Mouse (Mus musculus): ENCODE results near the gene Bcl9l.

The Bcl9l gene

DNA sequence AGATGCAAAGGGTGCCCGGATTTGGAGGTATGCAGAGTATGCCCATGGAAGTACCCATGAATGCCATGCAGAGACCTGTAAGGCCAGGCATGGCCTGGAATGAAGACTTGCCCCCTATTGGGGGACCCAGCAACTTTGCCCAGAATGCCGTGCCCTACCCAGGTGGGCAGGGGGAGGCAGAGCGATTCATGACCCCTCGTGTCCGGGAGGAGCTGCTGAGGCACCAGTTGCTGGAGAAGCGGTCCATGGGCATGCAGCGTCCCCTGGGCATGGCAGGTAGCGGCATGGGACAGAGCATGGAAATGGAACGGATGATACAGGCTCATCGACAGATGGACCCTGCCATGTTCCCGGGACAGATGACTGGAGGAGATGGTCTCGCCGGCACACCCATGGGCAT, 23.9 kb downstream of the Bcl9l start:
- in situ Hi-C loops (cut with MboI; ENCODE audit: low pct_unique_long_range_greater_than_20kb in 1 of 2, low sequenced_read_pairs in 2 of 2, unreplicated experiment in 1 of 2) = loop anchor here in 1 of 2 experiments (10.0 kb wide), 1 partner anchor 52 kb away; the partner anchor contains the start of gene Upk2

GRCm38 (mm10) chr9:44507345-44507744, 24.7 kb downstream of the Bcl9l start:
- in situ Hi-C loops (cut with MboI; ENCODE audit: low pct_unique_long_range_greater_than_20kb in 1 of 2, low sequenced_read_pairs in 2 of 2, unreplicated experiment in 1 of 2) = loop anchor here in 1 of 2 experiments (10.0 kb wide), 1 partner anchor 53 kb away; the partner anchor contains the start of gene Upk2

GRCm38 (mm10) chr9:44508124-44508619, 25.5 kb downstream of the Bcl9l start:
- in situ Hi-C loops (cut with MboI; ENCODE audit: low pct_unique_long_range_greater_than_20kb in 1 of 2, low sequenced_read_pairs in 2 of 2, unreplicated experiment in 1 of 2) = loop anchor here in 1 of 2 experiments (10.0 kb wide), 1 partner anchor 53 kb away; the partner anchor contains the start of gene Upk2

GRCm38 (mm10) chr9:44508721-44509486, 26.3 kb downstream of the Bcl9l start:
- in situ Hi-C loops (cut with MboI; ENCODE audit: low pct_unique_long_range_greater_than_20kb in 1 of 2, low sequenced_read_pairs in 2 of 2, unreplicated experiment in 1 of 2) = loop anchor here in 1 of 2 experiments (10.0 kb wide), 1 partner anchor 54 kb away; the partner anchor contains the start of gene Upk2

GRCm38 (mm10) chr9:44509487-44510354, 27.1 kb downstream of the Bcl9l start:
- in situ Hi-C loops (cut with MboI; ENCODE audit: low pct_unique_long_range_greater_than_20kb in 1 of 2, low sequenced_read_pairs in 2 of 2, unreplicated experiment in 1 of 2) = loop anchor here (5.0 to 10.0 kb wide), 2 partner anchors 37 to 55 kb away; partner anchors contain the start of gene Upk2 (in 1 of the 2)

GRCm38 (mm10) chr9:44510355-44510871, 27.8 kb downstream of the Bcl9l start:
- in situ Hi-C loops (cut with MboI; ENCODE audit: low pct_unique_long_range_greater_than_20kb in 1 of 2, low sequenced_read_pairs in 2 of 2, unreplicated experiment in 1 of 2) = loop anchor here in 1 of 2 experiments (5.0 kb wide), 1 partner anchor 38 kb away; no protein-coding TSS in a partner anchor

DNA sequence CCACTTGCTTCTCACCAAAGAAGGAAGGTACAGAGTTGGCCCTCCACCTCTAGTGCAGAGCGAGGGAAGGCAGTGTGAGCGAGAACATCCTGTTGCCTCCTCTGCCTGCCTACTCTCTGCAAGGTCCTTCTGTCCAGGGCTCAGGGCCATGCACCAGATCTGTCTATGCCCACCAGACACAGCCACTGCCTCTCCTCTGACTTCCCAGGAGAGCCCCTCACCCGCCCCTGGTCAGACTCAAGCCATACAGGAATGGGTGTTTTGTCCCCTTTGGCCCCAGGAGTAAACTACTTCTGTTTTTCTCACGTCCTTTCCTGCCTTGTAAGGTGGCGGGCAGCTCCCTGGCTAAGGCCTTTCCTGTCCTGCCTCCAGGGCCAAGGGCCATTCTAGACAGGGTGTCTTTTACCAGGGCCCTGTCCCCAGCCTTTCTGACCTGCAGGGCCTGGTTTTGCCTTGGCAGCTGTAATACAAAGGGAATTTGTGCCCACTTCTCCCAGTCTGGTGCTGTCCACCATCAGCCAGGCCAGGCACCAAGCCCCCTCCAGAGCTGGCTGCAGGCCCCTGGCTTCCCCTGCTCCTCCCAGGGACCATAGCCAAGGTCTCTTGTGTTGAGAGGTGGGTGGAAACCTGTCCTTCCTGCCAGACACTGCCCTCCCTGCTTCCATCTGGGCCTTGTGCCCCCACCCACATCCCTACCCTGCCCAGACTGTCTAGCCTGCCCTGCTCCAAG, 28.4 kb downstream of the Bcl9l start:
- in situ Hi-C loops (cut with MboI; ENCODE audit: low pct_unique_long_range_greater_than_20kb in 1 of 2, low sequenced_read_pairs in 2 of 2, unreplicated experiment in 1 of 2) = loop anchor here in 1 of 2 experiments (5.0 kb wide), 1 partner anchor 39 kb away; no protein-coding TSS in a partner anchor

- in situ Hi-C loops (cut with MboI; ENCODE audit: low pct_unique_long_range_greater_than_20kb in 1 of 2, low sequenced_read_pairs in 2 of 2, unreplicated experiment in 1 of 2) = loop anchor here in 1 of 2 experiments (5.0 kb wide), 1 partner anchor 40 kb away; no protein-coding TSS in a partner anchor
These were observed 29.5 kb downstream of the Bcl9l start for GRCm38 (mm10) chr9:44511935-44512716.

- in situ Hi-C loops (cut with MboI; ENCODE audit: low pct_unique_long_range_greater_than_20kb in 1 of 2, low sequenced_read_pairs in 2 of 2, unreplicated experiment in 1 of 2) = loop anchor here in 1 of 2 experiments (5.0 kb wide), 1 partner anchor 40 kb away; no protein-coding TSS in a partner anchor
These were observed 30.0 kb downstream of the Bcl9l start for GRCm38 (mm10) chr9:44512717-44513003.

DNA sequence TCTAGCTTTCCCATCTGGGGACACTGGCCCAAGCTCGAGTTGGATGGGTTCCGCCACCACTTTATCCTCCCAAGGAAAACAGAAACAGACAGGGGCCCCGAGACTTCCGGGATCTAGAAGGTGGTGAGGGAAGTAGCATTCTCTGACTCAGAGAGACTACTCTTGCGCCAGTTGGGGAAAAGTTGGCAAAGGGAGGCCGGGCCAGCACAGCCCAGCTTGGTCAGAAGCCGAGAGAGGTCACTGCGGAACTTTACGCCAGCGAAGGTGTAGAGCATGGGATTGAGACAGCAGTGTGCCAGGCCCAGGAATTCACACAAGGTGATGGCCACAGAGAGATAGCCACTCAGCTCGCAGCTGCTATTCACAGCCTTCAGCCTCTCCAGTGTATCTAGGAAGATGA, 30.5 kb downstream of the Bcl9l start:
- in situ Hi-C loops (cut with MboI; ENCODE audit: low pct_unique_long_range_greater_than_20kb in 1 of 2, low sequenced_read_pairs in 2 of 2, unreplicated experiment in 1 of 2) = loop anchor here in 1 of 2 experiments (5.0 kb wide), 1 partner anchor 41 kb away; no protein-coding TSS in a partner anchor

GRCm38 (mm10) chr9:44513610-44514009, 31.0 kb downstream of the Bcl9l start:
- in situ Hi-C loops (cut with MboI; ENCODE audit: low pct_unique_long_range_greater_than_20kb in 1 of 2, low sequenced_read_pairs in 2 of 2, unreplicated experiment in 1 of 2) = loop anchor here in 1 of 2 experiments (5.0 kb wide), 1 partner anchor 41 kb away; no protein-coding TSS in a partner anchor

GRCm38 (mm10) chr9:44514147-44514546, 31.5 kb downstream of the Bcl9l start:
- in situ Hi-C loops (cut with MboI; ENCODE audit: low pct_unique_long_range_greater_than_20kb in 1 of 2, low sequenced_read_pairs in 2 of 2, unreplicated experiment in 1 of 2) = loop anchor here in 1 of 2 experiments (5.0 kb wide), 1 partner anchor 42 kb away; no protein-coding TSS in a partner anchor

GRCm38 (mm10) chr9:44515131-44515751, 32.6 kb downstream of the Bcl9l start:
- in situ Hi-C loops (cut with MboI; ENCODE audit: low pct_unique_long_range_greater_than_20kb in 1 of 2, low sequenced_read_pairs in 2 of 2, unreplicated experiment in 1 of 2) = no loop called here

- in situ Hi-C loops (cut with MboI; ENCODE audit: low pct_unique_long_range_greater_than_20kb in 1 of 2, low sequenced_read_pairs in 2 of 2, unreplicated experiment in 1 of 2) = no loop called here
These were observed 33.3 kb downstream of the Bcl9l start for GRCm38 (mm10) chr9:44515891-44516290.

GRCm38 (mm10) chr9:44517368-44517767, 34.7 kb downstream of the Bcl9l start:
- in situ Hi-C loops (cut with MboI; ENCODE audit: low pct_unique_long_range_greater_than_20kb in 1 of 2, low sequenced_read_pairs in 2 of 2, unreplicated experiment in 1 of 2) = no loop called here

DNA sequence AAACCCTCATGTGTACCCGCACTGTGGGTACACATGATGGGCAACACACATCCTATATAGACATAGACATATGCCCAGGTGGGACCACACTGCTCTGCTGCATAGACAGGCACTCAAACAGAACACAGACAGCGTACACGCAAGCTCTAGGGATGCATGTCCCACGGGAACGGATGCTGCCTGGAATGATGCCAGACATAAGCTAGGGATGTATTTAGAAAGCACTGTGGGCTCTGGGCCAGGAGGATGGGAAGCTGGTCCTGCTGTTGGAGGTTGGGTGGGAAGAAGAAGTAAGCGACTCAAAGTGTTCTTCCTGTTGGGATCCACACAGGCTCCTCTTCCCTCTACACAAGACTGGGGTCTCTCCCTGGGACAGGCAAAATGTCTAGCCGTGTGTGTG, 35.4 kb downstream of the Bcl9l start:
- in situ Hi-C loops (cut with MboI; ENCODE audit: low pct_unique_long_range_greater_than_20kb in 1 of 2, low sequenced_read_pairs in 2 of 2, unreplicated experiment in 1 of 2) = no loop called here

- in situ Hi-C loops (cut with MboI; ENCODE audit: low pct_unique_long_range_greater_than_20kb in 1 of 2, low sequenced_read_pairs in 2 of 2, unreplicated experiment in 1 of 2) = no loop called here
These were observed 39.3 kb downstream of the Bcl9l start for GRCm38 (mm10) chr9:44521927-44522326.
